Mouse (Mus musculus) CH12.LX (cell line): ENCODE measurements at regions not wholly inside any gene's neighbourhood (a gene's known extent, or its start where the extent isn't known, plus 50 kb on each side); places are given as distances from the start of the nearest gene placed in this dataset.

ENCODE experiments used
- CTCF ChIP-seq, 2 experiments: IDR thresholded peaks in 1 of 2; conservative IDR thresholded peaks in 1 of 2; 2 replicates each; pipeline ENCODE4 v1.5.1; 2011 to 2012; ENCODE audit warnings: low read depth in 2 of 2, low read length in 2 of 2, improper control_type of control experiment in 1 of 2, inconsistent platforms in 1 of 2, mild to moderate bottlenecking in 1 of 2, moderate library complexity in 1 of 2
- EP300 ChIP-seq: IDR thresholded peaks from 2 replicates; pipeline ENCODE4 v1.6.1; 2011; ENCODE audit warnings: low read length, improper control_type of control experiment
- HCFC1 ChIP-seq: IDR thresholded peaks from 2 replicates; pipeline ENCODE4 v1.6.1; 2012; ENCODE audit warnings: low read depth, mild to moderate bottlenecking, inconsistent platforms, low read length, improper control_type of control experiment
- MEF2A ChIP-seq: IDR thresholded peaks from 2 replicates; pipeline ENCODE4 v1.6.1; 2014; ENCODE audit warnings: low read depth, mild to moderate bottlenecking, inconsistent platforms, low read length, improper control_type of control experiment, borderline replicate concordance
- MYC ChIP-seq: IDR thresholded peaks from 2 replicates; pipeline ENCODE4 v1.6.1; 2011; ENCODE audit warnings: low read depth, mild to moderate bottlenecking, improper control_type of control experiment, low read length
- POLR2A ChIP-seq: IDR thresholded peaks from 2 replicates; pipeline ENCODE4 v1.6.1; 2011; ENCODE audit warnings: low read depth, mild to moderate bottlenecking, improper control_type of control experiment, low read length
- USF1 ChIP-seq: IDR thresholded peaks from 2 replicates; pipeline ENCODE4 v1.6.1; 2014; ENCODE audit warnings: low read depth, mild to moderate bottlenecking, inconsistent platforms, low read length, improper control_type of control experiment
- USF2 ChIP-seq: conservative IDR thresholded peaks from 2 replicates; pipeline ENCODE4 v1.6.1; 2011; ENCODE audit warnings: low read depth, low read length, improper control_type of control experiment
- ZC3H11A ChIP-seq: IDR thresholded peaks from 2 replicates; pipeline ENCODE4 v1.6.1; 2012; ENCODE audit warnings: low read depth, mild to moderate bottlenecking, inconsistent platforms, low read length, improper control_type of control experiment

GRCm38 (mm10) chr12:113313319-113313718, 127.6 kb downstream of the Tmem121 start:
- TF ChIP-seq CTCF (conservative IDR thresholded peaks at IDR 0.05 in 1 of 2, IDR thresholded peaks at IDR 0.05 in 1 of 2; ENCODE audit: low read depth in 2 of 2, low read length in 2 of 2) (no peak), EP300 (no peak), HCFC1 (no peak), MYC (no peak), ZC3H11A (no peak), USF2 (no peak), POLR2A (no peak), MEF2A (no peak), USF1 (no peak)
